Mouse (Mus musculus) embryo, embryonic 10 days (tissue): ENCODE results near the gene Nampt.

Experiments
- DNase-seq: peaks from one replicate; pipeline ENCODE4 v3.0.0-alpha.2; 2015; ENCODE audit warnings: low spot score

The Nampt gene

DNA sequence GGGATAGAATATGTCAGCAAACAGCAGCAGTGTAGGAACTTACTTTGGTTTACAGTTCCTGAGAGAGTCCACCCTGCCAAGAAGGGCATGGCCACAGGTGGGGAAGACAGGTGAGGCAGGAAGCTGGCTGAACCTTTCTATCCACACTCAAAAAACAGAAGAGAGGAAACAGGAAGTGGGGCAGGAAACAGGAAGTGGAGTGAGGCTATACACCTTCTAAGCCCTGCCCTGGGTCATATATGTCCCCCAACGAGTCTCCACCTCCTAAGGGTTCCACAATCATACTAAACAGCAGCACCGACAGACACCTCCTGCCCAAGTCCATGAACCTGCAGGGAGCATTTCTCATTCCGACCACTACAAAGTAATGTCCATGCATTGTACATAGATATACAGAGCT is 81.7 kb downstream of the Nampt start:
- DNase-seq: no peak
